In the genomic region with DNA sequence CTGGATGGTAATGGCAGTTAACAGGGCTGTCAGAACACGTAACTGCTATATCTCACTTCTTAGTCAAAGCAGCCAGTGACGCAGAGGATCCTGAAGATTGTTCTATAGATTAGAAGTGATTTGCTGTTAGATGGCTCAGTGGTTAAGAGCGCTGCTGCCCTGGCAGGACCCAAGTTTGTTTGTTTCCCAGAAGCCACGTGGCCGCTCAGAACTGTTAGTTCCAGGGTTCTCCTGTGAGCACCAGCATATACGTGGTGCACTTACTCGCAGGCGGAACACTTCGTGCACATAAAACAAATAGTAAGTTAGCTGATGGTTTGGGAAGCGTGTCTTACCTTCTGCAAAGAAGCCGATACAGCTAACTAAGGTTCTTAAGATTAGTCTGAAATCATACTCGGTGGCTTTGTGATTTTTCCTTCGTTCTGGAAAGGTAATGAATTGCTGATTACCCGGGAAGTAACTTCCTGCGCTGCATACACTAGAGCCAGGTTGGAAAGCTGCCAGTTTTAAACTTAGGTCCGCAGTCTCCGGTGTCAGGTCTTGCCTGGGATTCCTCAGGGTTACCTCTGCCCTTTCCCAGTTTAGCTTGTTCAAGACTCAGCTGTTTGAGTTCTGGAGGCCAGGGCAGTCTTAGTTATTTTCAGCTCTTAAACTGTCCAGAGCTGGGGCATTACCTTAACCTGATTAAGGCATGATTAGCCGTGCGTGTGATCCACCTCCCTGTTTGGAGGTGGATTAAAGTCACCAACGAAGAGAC, we compare ENCODE assay signal across 1 mouse cellular context.
TF ChIP-seq lines count a peak whose summit lies in the region.

No protein-coding gene starts in this region.

TF ChIP-seq in ES-E14, 5 proteins besides CTCF, POLR2A, EP300 and RAD21:
- TF ChIP-seq MAFK (IDR thresholded peaks at IDR 0.05; ENCODE audit: insufficient read depth, low read depth, low read length) = no peak
- no peak for TF ChIP-seq HCFC1 (IDR thresholded peaks at IDR 0.05; ENCODE audit: borderline replicate concordance, insufficient read depth, low read length)
- no peak for TF ChIP-seq ZC3H11A (IDR thresholded peaks at IDR 0.05; ENCODE audit: borderline replicate concordance, low read depth, low read length)
- 0 out of 2 replicates have a peak, but pooled peaks have one; percentile 10 for TF ChIP-seq ZNF384 (IDR thresholded peaks at IDR 0.05; ENCODE audit: low read depth, low read length)
- no peak for TF ChIP-seq CHD2 (IDR thresholded peaks at IDR 0.05; ENCODE audit: low read depth, low read length)
